Mouse (Mus musculus) midbrain, embryonic 15.5 days (tissue): Measurements from ENCODE around the gene Magi2. TPM values are rescaled to one million over a fixed set of nuclear protein-coding genes. Genes with fewer than 3 reads are reported as not detected.

Experiments used
- ATAC-seq: fragments of 200-750 bp; cut with Nextera tagmentation; replicated peaks from 2 replicates; pipeline ENCODE4 v1.8.0; 2017; ENCODE audit warnings: moderate TSS enrichment
- H3K27ac ChIP-seq: fragments of 300-500 bp; sonication (generic); 2 replicates; pipeline ENCODE4 v1.5.1; 2015; ENCODE audit warnings: mild to moderate bottlenecking, inconsistent platforms
- H3K27me3 ChIP-seq: fragments of 300-500 bp; sonication (generic); replicated peaks from 2 replicates; pipeline ENCODE4 v1.6.1; 2015; ENCODE audit warnings: inconsistent platforms
- H3K36me3 ChIP-seq: fragments of 300-500 bp; sonication (generic); replicated peaks from 2 replicates; pipeline ENCODE4 v1.6.1; 2015; ENCODE audit warnings: inconsistent platforms
- H3K4me1 ChIP-seq: fragments of 300-500 bp; sonication (generic); 2 replicates; pipeline ENCODE4 v1.6.1; 2015; ENCODE audit warnings: inconsistent platforms
- H3K4me2 ChIP-seq: fragments of 300-500 bp; sonication (generic); 2 replicates; pipeline ENCODE4 v1.6.1; 2015; ENCODE audit warnings: inconsistent platforms, mild to moderate bottlenecking, moderate library complexity
- H3K4me3 ChIP-seq: fragments of 300-500 bp; sonication (generic); 2 replicates; pipeline ENCODE4 v1.5.1; 2015; ENCODE audit warnings: mild to moderate bottlenecking, inconsistent platforms
- H3K9ac ChIP-seq: fragments of 300-500 bp; sonication (generic); 2 replicates; pipeline ENCODE4 v1.6.1; 2015; ENCODE audit warnings: mild to moderate bottlenecking, inconsistent platforms
- H3K9me3 ChIP-seq: fragments of 300-500 bp; sonication (generic); 2 replicates; pipeline ENCODE4 v1.6.1; 2016; ENCODE audit warnings: inconsistent platforms
- WGBS: fragments of 180-500 bp; shearing (Covaris S2); methylation state at CpG from one replicate; pipeline ENCODE4 v1.1.7; 2015; ENCODE audit warnings: mixed read lengths; 5-methylcytosine and 5-hydroxymethylcytosine counted together
- polyA plus RNA-seq: library from polyadenylated mRNA; unstranded; fragments of >200 nt; fragmentation: Nextera tagmentation; extraction: Ambion mirVana; gene quantifications from 2 replicates; pipeline ENCODE4 v1.2.1, GENCODE M21; 2015

Gene Magi2
- polyA plus RNA-seq, 1 experiment from 2014 or later = 35.9 TPM

GRCm38 (mm10) chr5:20068496-20068895 is 841.7 kb downstream of the Magi2 start:
- H3K4me3 ChIP-seq = no peak overlapping the region
- WGBS = 9% methylated on average over 1 of the region's 1 CpGs
- no peak for ATAC-seq
- H3K36me3 ChIP-seq = no peaks in the 10 kb centered on the region
- H3K4me1 ChIP-seq = peaks cover 4% of the 10 kb centered on the region; the same call in 1 of the 2 replicates
- H3K27me3 ChIP-seq = no peaks in the 10 kb centered on the region
- no peak overlapping the region for H3K4me2 ChIP-seq
- no peaks in the 10 kb centered on the region for H3K9me3 ChIP-seq
- no peak overlapping the region for H3K9ac ChIP-seq
- H3K27ac ChIP-seq = no peak overlapping the region

DNA sequence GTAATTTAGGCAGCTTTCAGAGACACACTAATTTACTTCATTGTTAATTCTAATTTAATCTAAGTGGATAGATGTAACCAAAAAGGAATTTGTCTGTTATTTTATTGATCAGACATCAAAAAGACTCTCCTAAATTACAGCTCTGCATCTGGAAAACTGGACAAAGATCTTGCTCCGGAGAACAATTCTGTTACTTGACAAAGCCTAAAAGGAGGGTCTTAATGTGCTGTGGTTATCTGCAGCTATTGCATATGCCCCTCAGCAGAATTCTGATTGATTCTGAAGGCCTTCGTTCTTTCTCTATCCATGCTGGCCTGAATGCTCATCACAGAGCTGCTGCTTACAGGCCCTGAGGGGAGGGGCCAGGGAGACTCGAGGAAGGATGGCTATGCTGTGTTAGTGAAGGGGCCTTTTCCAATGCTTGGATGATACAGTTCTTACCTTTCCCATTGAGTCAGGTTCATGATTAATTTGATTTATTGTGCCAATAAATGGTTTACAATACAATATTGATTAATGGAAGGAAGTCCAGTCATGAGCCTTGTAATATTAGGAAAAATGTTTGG is 842.2 kb downstream of the Magi2 start:
- 8% methylated on average over 3 of the region's 3 CpGs for WGBS
- no peak overlapping the region for H3K27ac ChIP-seq

DNA sequence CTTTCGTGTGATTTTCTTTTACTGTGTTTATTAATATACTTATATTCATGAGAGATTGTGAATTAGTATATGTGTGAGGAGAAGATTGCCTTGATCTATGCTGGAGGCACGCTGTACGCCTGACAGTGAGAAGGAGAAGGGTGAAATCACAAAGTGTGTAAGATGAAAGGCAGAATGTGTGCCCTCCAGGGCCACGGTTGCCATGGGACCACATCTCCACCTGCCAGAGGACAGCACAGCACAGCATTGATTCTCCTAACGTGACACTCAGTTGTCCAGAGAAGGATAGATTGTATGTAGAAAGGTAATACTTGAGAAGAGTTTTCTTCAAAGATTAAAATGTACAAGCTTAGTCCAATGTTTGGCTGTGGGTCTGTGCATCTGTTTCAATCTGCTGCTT is 847.3 kb downstream of the Magi2 start:
- Histone ChIP-seq H3K4me1 (peaks cover 1% of the 10 kb centered on the region; the same call in 1 of the 2 replicates), H3K9ac (no peak overlapping the region), H3K36me3 (no peaks in the 10 kb centered on the region), H3K4me2 (no peak overlapping the region), H3K4me3 (no peak overlapping the region), H3K27ac (no peak overlapping the region), H3K9me3 (no peaks in the 10 kb centered on the region), H3K27me3 (no peaks in the 10 kb centered on the region)
- 63% methylated on average over 5 of the region's 5 CpGs for WGBS
- ATAC-seq = 0 out of 2 replicates have a peak, but pooled peaks have one; percentile 56

More for the DNA sequence above, 842.2 kb downstream of the Magi2 start:
- no peak overlapping the region for H3K4me3 ChIP-seq
- H3K4me2 ChIP-seq = no peak overlapping the region
- no peaks in the 10 kb centered on the region for H3K9me3 ChIP-seq
- H3K4me1 ChIP-seq = peaks cover 4% of the 10 kb centered on the region; the same call in 1 of the 2 replicates
- no peaks in the 10 kb centered on the region for H3K36me3 ChIP-seq
- peak; percentile 72 for ATAC-seq
- H3K27me3 ChIP-seq = no peaks in the 10 kb centered on the region
- H3K9ac ChIP-seq = no peak overlapping the region

DNA sequence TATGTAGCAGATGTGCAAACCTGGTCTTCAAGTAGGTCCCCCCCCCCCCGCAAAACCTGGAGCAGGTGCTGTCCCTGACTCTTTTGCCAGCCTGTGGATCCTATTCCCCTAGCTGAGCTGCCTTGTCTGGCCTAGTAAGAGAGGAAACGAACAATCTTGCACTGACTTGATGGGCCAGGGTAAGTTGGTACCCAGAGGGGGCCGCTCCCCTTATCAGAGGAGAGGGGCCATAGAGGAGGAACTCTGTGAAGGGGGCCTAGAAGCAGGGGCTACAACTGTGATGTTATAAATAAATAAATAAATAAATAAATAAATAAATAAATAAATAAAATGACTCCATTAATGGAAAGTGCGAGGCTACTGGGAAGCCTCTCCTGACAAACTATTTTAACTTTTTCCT is 848.0 kb downstream of the Magi2 start:
- Histone ChIP-seq H3K4me3 (no peak overlapping the region), H3K4me1 (no peaks in the 10 kb centered on the region), H3K9me3 (no peaks in the 10 kb centered on the region), H3K36me3 (no peaks in the 10 kb centered on the region), H3K27me3 (no peaks in the 10 kb centered on the region), H3K27ac (no peak overlapping the region), H3K9ac (no peak overlapping the region), H3K4me2 (no peak overlapping the region)
- 97% methylated on average over 4 of the region's 4 CpGs for WGBS
- ATAC-seq = no peak; the same call in 1 of the 2 replicates

DNA sequence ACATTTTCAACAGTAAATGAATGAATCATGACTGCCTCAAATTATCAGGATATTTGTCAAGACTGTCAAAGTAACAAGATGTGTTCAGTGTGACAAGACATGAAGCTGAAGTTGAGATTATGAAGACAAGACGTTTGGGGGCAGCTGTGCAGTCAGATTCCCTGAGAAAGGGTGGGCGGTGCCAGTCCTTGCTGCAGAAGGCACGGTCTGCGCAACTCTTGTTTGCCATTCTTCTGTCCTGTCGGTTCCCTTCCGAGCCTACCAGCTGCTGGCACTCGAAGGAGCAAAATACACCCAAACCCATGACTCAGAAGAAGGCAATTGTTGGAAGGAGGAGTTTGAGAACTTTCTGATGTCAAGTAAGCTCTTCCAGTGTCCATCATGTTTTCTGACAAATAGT is 852.1 kb downstream of the Magi2 start:
- no peaks in the 10 kb centered on the region for H3K36me3 ChIP-seq
- H3K27me3 ChIP-seq = no peaks in the 10 kb centered on the region
- H3K9me3 ChIP-seq = no peaks in the 10 kb centered on the region
- WGBS = 81% methylated on average over 7 of the region's 7 CpGs
- H3K4me1 ChIP-seq = no peaks in the 10 kb centered on the region
- no peak overlapping the region for H3K4me2 ChIP-seq
- no peak for ATAC-seq
- H3K9ac ChIP-seq = no peak overlapping the region
- no peak overlapping the region for H3K27ac ChIP-seq
- H3K4me3 ChIP-seq = no peak overlapping the region

DNA sequence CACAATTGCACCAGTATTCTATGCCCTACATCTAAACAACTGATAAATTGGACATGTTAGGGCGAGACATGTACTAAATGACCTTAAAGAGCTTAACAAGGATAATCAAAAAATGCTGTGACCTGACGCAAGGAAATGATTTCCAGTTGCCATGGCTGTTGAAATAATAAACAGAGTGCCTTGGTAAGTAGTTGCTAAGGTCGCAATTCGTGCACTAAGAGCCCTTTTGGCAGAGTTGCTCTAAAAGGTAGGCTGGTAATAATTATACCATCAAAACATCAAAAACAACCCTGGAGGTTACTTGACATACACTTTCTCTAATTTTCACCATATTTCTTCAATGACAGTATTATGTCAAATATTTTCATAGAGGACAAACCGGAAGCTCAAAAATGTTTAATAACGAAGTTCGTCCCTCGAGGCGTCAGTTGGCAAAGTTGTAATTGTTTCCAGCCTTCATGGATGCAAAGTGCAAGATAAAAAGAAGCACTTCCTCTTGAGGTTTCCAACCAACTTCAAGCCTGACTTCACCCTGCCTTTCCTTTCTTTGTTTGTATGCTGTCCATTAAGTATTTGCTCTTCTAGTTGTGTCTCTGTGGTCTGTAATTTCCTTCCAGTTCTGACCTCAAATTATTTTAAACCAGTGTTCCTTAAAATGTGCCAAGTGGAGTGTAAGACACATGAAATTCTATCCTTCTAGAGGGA is 853.9 kb downstream of the Magi2 start:
- no peak overlapping the region for H3K4me2 ChIP-seq
- 82% methylated on average over 9 of the region's 9 CpGs for WGBS
- no peaks in the 10 kb centered on the region for H3K4me1 ChIP-seq
- no peak overlapping the region for H3K27ac ChIP-seq
- no peaks in the 10 kb centered on the region for H3K27me3 ChIP-seq
- H3K4me3 ChIP-seq = no peak overlapping the region
- no peak overlapping the region for H3K9ac ChIP-seq
- no peak for ATAC-seq
- no peaks in the 10 kb centered on the region for H3K36me3 ChIP-seq
- H3K9me3 ChIP-seq = no peaks in the 10 kb centered on the region

- Histone ChIP-seq H3K27me3 (no peaks in the 10 kb centered on the region), H3K36me3 (no peaks in the 10 kb centered on the region), H3K9me3 (no peaks in the 10 kb centered on the region), H3K9ac (no peak overlapping the region), H3K4me2 (no peak overlapping the region), H3K27ac (no peak overlapping the region), H3K4me3 (no peak overlapping the region), H3K4me1 (no peaks in the 10 kb centered on the region)
- WGBS = 89% methylated on average over 1 of the region's 1 CpGs
- ATAC-seq = no peak
These were observed 855.5 kb downstream of the Magi2 start for GRCm38 (mm10) chr5:20082368-20082767.

DNA sequence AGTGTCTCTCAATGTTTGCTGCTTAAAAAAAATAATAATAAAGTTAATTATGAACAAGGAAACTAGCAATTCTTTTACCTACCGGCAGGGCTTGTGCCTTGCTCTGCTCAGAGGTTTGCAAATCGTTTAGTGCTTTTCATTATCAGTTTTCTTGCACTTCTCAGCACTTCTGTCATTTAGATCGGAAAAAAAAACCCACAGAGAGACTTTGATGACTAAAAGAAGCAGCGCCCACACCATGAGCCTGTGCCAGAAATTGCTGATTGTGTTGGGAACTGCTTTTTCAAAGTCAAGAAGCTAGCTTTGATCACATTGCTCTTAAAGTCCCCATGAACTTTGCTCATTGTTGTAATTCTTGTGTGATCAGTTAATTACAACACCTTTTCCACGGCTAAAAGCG is 860.2 kb downstream of the Magi2 start:
- Histone ChIP-seq H3K27ac (no peak overlapping the region), H3K4me2 (no peak overlapping the region), H3K9me3 (no peaks in the 10 kb centered on the region), H3K4me1 (no peaks in the 10 kb centered on the region), H3K27me3 (no peaks in the 10 kb centered on the region), H3K9ac (no peak overlapping the region), H3K36me3 (no peaks in the 10 kb centered on the region), H3K4me3 (no peak overlapping the region)
- 63% methylated on average over 6 of the region's 6 CpGs for WGBS
- no peak for ATAC-seq

DNA sequence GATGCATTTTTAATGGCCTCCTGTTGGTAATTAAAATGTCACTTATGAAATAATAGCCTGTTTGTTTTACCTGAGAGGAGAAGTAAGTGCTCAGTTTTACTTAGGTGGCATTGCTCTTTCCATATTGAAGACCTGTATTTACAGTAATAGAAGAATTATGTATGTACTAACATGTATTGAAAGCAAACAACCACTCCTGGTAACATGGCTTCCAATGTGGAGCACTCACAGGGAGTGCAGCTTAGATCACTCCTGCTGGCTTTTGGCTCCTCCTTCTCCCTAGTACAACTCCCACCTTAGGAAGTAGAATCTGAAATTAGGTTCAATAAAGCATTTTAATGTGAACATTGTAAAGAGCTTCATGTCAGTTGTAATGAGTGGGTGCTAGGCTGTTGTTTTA is 877.0 kb downstream of the Magi2 start:
- no peaks in the 10 kb centered on the region for H3K27me3 ChIP-seq
- no peaks in the 10 kb centered on the region for H3K36me3 ChIP-seq
- H3K4me3 ChIP-seq = no peak overlapping the region
- no peak overlapping the region for H3K9ac ChIP-seq
- H3K9me3 ChIP-seq = no peaks in the 10 kb centered on the region
- H3K4me2 ChIP-seq = no peak overlapping the region
- no peak for ATAC-seq
- H3K4me1 ChIP-seq = 0 out of 2 replicates have a peak, but pooled peaks cover 4% of the 10 kb centered on the region
- H3K27ac ChIP-seq = no peak overlapping the region

DNA sequence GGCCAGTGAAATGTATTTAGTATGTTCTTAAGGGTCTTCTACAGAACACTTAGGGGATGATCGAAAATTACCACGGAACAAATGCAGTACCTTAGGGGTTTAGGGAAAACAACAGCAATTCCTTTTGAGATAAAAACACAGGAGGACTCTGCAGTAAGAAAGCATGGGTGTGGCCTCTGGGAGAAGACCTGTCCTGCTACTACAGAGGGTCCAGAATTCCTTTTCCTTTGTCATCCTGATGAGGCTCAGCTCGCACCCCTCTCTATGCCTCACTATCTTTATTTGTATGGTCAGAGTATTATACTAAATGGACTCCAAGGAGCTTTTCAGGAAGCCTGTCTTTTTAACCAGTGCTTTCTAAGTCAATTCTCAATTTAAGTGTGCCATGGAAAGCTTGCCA is 877.7 kb downstream of the Magi2 start:
- no peak overlapping the region for H3K4me3 ChIP-seq
- no peak overlapping the region for H3K27ac ChIP-seq
- no peak for ATAC-seq
- H3K9ac ChIP-seq = no peak overlapping the region
- H3K4me2 ChIP-seq = no peak overlapping the region
- 69% methylated on average over 3 of the region's 3 CpGs for WGBS
- no peaks in the 10 kb centered on the region for H3K36me3 ChIP-seq
- no peaks in the 10 kb centered on the region for H3K9me3 ChIP-seq
- 0 out of 2 replicates have a peak, but pooled peaks cover 4% of the 10 kb centered on the region for H3K4me1 ChIP-seq
- H3K27me3 ChIP-seq = no peaks in the 10 kb centered on the region

GRCm38 (mm10) chr5:20109496-20109895 is 882.7 kb downstream of the Magi2 start:
- H3K27ac ChIP-seq = no peak overlapping the region
- no peak overlapping the region for H3K4me2 ChIP-seq
- H3K36me3 ChIP-seq = no peaks in the 10 kb centered on the region
- 89% methylated on average over 3 of the region's 3 CpGs for WGBS
- ATAC-seq = no peak
- H3K27me3 ChIP-seq = no peaks in the 10 kb centered on the region
- no peak overlapping the region for H3K9ac ChIP-seq
- H3K4me3 ChIP-seq = no peak overlapping the region
- H3K9me3 ChIP-seq = no peaks in the 10 kb centered on the region
- H3K4me1 ChIP-seq = 0 out of 2 replicates have a peak, but pooled peaks cover 4% of the 10 kb centered on the region

GRCm38 (mm10) chr5:20117156-20117555 is 890.3 kb downstream of the Magi2 start:
- ATAC-seq = no peak
- Histone ChIP-seq H3K4me3 (no peak overlapping the region), H3K9ac (no peak overlapping the region), H3K4me1 (no peaks in the 10 kb centered on the region), H3K27ac (no peak overlapping the region), H3K4me2 (no peak overlapping the region), H3K9me3 (no peaks in the 10 kb centered on the region), H3K27me3 (no peaks in the 10 kb centered on the region), H3K36me3 (no peaks in the 10 kb centered on the region)
- WGBS = 86% methylated on average over 3 of the region's 3 CpGs

DNA sequence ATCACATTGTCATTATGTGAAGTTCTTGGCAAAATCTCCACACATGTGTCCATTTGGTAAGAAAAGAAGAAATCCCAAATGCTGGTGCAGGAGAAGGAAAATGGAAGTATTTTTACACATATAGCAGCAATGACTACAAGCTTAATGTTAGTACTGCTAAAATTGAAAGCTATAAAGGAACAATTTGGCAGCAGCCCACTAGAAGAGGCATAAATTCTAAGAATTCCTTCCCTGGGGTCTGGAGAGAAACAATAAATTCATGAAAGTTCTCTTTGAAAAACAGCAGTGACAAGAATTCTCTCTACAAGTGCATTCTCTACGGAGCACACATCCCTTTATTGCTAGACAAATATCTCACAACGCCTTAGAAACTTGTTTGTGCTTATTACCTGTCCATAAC is 913.4 kb downstream of the Magi2 start:
- Histone ChIP-seq H3K9me3 (no peaks in the 10 kb centered on the region), H3K4me3 (no peak overlapping the region), H3K9ac (no peak overlapping the region), H3K27me3 (no peaks in the 10 kb centered on the region), H3K27ac (no peak overlapping the region), H3K36me3 (no peaks in the 10 kb centered on the region), H3K4me2 (peak overlapping the region; percentile 27; the same call in 1 of the 2 replicates), H3K4me1 (peaks cover 15% of the 10 kb centered on the region)
- 39% methylated on average over 2 of the region's 2 CpGs for WGBS
- ATAC-seq = no peak; the same call in 1 of the 2 replicates
